Mouse (Mus musculus) B cell, adult 67 days (primary cell): ENCODE results near the gene Clec12b. TPM values are rescaled to one million over a fixed set of nuclear protein-coding genes. Genes with fewer than 3 reads are reported as not detected.

Experiments
- total RNA-seq, 2 experiments: library from RNA; stranded (reverse); gene quantifications; 4 replicates each; pipeline ENCODE4 v1.2.4; 2023

Clec12b gene
- total RNA-seq, result not detected

GRCm38 (mm10) chr6:129385774-129386173 is at the start of gene Clec12b:
Gene Clec12b, minus strand, starts transcription at chr6:129385874.

GRCm38 (mm10) chr6:129408562-129408961 is 22.9 kb upstream of the Clec12b start, which contains the start of gene Clec9a:
Gene Clec9a, plus strand, starts transcription at chr6:129408862.

GRCm38 (mm10) chr6:129396997-129397396 is 11.3 kb upstream of the Clec12b start, which contains the start of gene Clec1b:
Gene Clec1b, plus strand, starts transcription at chr6:129397297.

GRCm38 (mm10) chr6:129342391-129342790 is 43.3 kb downstream of the Clec12b start, which contains the start of gene Clec12a:
Gene Clec12a, plus strand, starts transcription at chr6:129342691.

GRCm38 (mm10) chr6:129331610-129332009 is 54.1 kb downstream of the Clec12b start, which contains the start of gene 4922502D21Rik:
Gene 4922502D21Rik, minus strand, starts transcription at chr6:129331796.

Other genes with a start within 250 kb of the Clec12b start
- gene Clec2d, start 205.3 kb downstream of the Clec12b start, total RNA-seq, result 100 to 1,000 TPM; 179 to 184 TPM
- gene Cd69, start 110.4 kb downstream of the Clec12b start, total RNA-seq, result 100 to 1,000 TPM; 338 to 562 TPM
- not detected for gene 4922502D21Rik, start 54.1 kb downstream of the Clec12b start, total RNA-seq
- gene Clec12a, start 43.2 kb downstream of the Clec12b start, total RNA-seq, result 1 to 10 TPM; 5.2 to 9.4 TPM
- 1 to 10 TPM in 1 of 2 experiments, not detected in 1; 1.5 TPM for gene Clec1b, start 11.4 kb upstream of the Clec12b start, total RNA-seq
- under 1 TPM in 1 of 2 experiments, not detected in 1; 0.35 TPM for gene Clec9a, start 23.0 kb upstream of the Clec12b start, total RNA-seq
- not detected for gene Clec1a, start 66.1 kb upstream of the Clec12b start, total RNA-seq
- not detected for gene Olr1, start 121.3 kb upstream of the Clec12b start, total RNA-seq
- not detected for gene Tmem52b, start 126.7 kb upstream of the Clec12b start, total RNA-seq
- 10 to 100 TPM in 1 of 2 experiments, 1 to 10 TPM in 1; 6.4 to 10.6 TPM for gene Gabarapl1, start 147.3 kb upstream of the Clec12b start, total RNA-seq
- 1 to 10 TPM in 1 of 2 experiments, under 1 TPM in 1; 0.80 to 1.8 TPM for gene Klre1, start 192.0 kb upstream of the Clec12b start, total RNA-seq
- 1 to 10 TPM; 1.6 to 1.7 TPM for gene Klrd1, start 205.9 kb upstream of the Clec12b start, total RNA-seq
- 1 to 10 TPM in 1 of 2 experiments, under 1 TPM in 1; 0.56 to 1.5 TPM for gene Klrk1, start 238.0 kb upstream of the Clec12b start, total RNA-seq